Mouse (Mus musculus) large intestine, adult 2 months (tissue): ENCODE data around the gene Insr. TPM values are rescaled to one million over a fixed set of nuclear protein-coding genes. Genes with fewer than 3 reads are reported as not detected.
"Not testable (repeated sequence)": the region's sequence is repeated elsewhere in the genome, so short reads cannot be mapped to it uniquely, and the experiment has no call there.

Source experiments
- DNase-seq: peaks from one replicate; pipeline ENCODE4 v3.0.0-alpha.2; 2012; ENCODE audit warnings: low read depth, low spot score
- WGBS: fragments of 180-500 bp; shearing (Covaris S2); methylation state at CpG from one replicate; pipeline ENCODE4 v1.1.7; 2018; 5-methylcytosine and 5-hydroxymethylcytosine counted together
- polyA plus RNA-seq: library from polyadenylated mRNA; depleted of rRNA; stranded (reverse); fragments of >200 nt; gene quantifications from 2 replicates; pipeline ENCODE4 v1.2.3, GENCODE M21; 2012; rRNA removed

The Insr gene
- polyA plus RNA-seq, 1 experiment = 4.5 TPM

- no peak for DNase-seq
- WGBS = 36% methylated on average over 3 of the region's 3 CpGs
Measured at GRCm38 (mm10) chr8:3209268-3209667, 70.1 kb downstream of the Insr start.

- no peak for DNase-seq
Measured at GRCm38 (mm10) chr8:3208729-3209128, 70.7 kb downstream of the Insr start.

GRCm38 (mm10) chr8:3204758-3205443 lies 74.5 kb downstream of the Insr start:
- 77% methylated on average over 3 of the region's 3 CpGs for WGBS
- DNase-seq = no peak

GRCm38 (mm10) chr8:3202792-3203191 lies 76.6 kb downstream of the Insr start:
- no peak for DNase-seq
- WGBS = 94% methylated on average over 7 of the region's 7 CpGs

GRCm38 (mm10) chr8:3194297-3194696 lies 85.1 kb downstream of the Insr start:
- DNase-seq = not testable (repeated sequence)

- DNase-seq = no peak
Measured at GRCm38 (mm10) chr8:3191006-3191405, 88.4 kb downstream of the Insr start.

GRCm38 (mm10) chr8:3187456-3187855 lies 92.0 kb downstream of the Insr start:
- WGBS = 68% methylated on average over 1 of the region's 1 CpGs
- no peak for DNase-seq

GRCm38 (mm10) chr8:3179930-3180329 lies 99.5 kb downstream of the Insr start:
- no peak for DNase-seq
- WGBS = 57% methylated on average over 1 of the region's 1 CpGs

GRCm38 (mm10) chr8:3177440-3177839 lies 102.0 kb downstream of the Insr start:
- WGBS = 97% methylated on average over 4 of the region's 4 CpGs
- no peak for DNase-seq

- no peak for DNase-seq
- WGBS = 44% methylated on average over 1 of the region's 1 CpGs
Measured at GRCm38 (mm10) chr8:3172246-3172645, 107.2 kb downstream of the Insr start.

GRCm38 (mm10) chr8:3146506-3146905 lies 132.9 kb downstream of the Insr start:
- no peak for DNase-seq
- 59% methylated on average over 1 of the region's 1 CpGs for WGBS

GRCm38 (mm10) chr8:3100416-3100815 lies 179.0 kb downstream of the Insr start:
- DNase-seq = not testable (repeated sequence)
- 85% methylated on average over 5 of the region's 5 CpGs for WGBS

Other genes starting within 250 kb of the Insr start
- gene A430078G23Rik, start 73.8 kb upstream of the Insr start, polyA plus RNA-seq = 1.2 and 2.6 TPM in 2 replicates
- gene Arhgef18, start 113.4 kb upstream of the Insr start, polyA plus RNA-seq = 17.5 and 24.2 TPM in 2 replicates
- 13.2 and 13.6 TPM in 2 replicates for gene Pex11g, start 188.1 kb upstream of the Insr start, polyA plus RNA-seq
- gene Tex45, start 191.2 kb upstream of the Insr start, polyA plus RNA-seq = not detected in 2 replicates
- gene Zfp358, start 213.5 kb upstream of the Insr start, polyA plus RNA-seq = 20.1 and 22.0 TPM in 2 replicates
- 77.4 and 87.1 TPM in 2 replicates for gene Mcoln1, start 220.8 kb upstream of the Insr start, polyA plus RNA-seq
- 49.5 and 92.0 TPM in 2 replicates for gene Pnpla6, start 235.8 kb upstream of the Insr start, polyA plus RNA-seq